Mouse (Mus musculus): ENCODE measurements around the gene Hrh1.

Hrh1 gene

DNA sequence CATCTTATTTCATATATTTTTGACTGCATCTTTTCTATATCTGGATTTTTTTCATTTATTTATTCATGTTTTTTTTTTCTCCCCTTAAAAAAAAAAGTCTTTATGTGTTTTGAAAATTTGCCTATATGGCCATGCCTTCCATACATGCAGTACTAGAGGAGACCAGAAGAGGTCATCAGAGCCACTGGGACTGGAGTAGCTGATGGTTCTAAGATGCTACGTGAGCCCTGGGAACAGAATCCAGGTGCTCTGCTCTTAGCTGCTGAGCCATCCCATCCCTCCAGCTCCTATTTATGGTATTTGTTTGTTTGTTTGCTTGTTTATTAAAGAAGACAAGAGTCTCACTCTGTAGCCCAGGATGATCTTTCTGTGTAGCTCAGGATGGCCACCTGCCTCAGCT is 8.9 kb downstream of the Hrh1 start:
- no peak for DNase-seq (ENCODE audit: low spot score in 2 of 2)

- DNase-seq (ENCODE audit: low spot score in 2 of 2) = no peak
These were observed 9.3 kb downstream of the Hrh1 start for GRCm38 (mm10) chr6:114407049-114407448.

GRCm38 (mm10) chr6:114408278-114408677 is 10.5 kb downstream of the Hrh1 start:
- DNase-seq (ENCODE audit: low spot score in 2 of 2) = no peak

- DNase-seq (ENCODE audit: low spot score in 2 of 2) = no peak
These were observed 14.2 kb downstream of the Hrh1 start for GRCm38 (mm10) chr6:114411913-114412312.

DNA sequence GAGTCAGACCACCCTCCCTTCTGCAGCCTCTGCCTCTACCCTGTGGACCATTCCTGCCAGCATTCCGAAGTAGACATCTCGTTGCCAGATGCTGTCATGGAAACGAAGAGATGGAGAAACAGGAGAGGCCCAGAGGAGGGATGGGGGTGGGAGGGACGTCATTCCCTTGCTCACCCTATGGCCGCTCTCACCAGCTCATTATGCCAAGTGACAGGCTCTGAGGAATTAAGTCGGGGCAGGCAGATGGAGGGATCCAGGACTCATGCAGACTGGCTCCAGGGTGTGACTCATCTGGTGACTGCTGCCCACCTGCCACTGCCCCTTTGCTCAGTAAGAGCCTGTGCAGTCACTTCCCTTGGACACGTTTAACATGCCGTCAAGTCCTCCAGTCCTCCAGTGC is 16.8 kb downstream of the Hrh1 start:
- peak in 1 of 2 experiments; percentile 26 for DNase-seq (ENCODE audit: low spot score in 2 of 2)

DNA sequence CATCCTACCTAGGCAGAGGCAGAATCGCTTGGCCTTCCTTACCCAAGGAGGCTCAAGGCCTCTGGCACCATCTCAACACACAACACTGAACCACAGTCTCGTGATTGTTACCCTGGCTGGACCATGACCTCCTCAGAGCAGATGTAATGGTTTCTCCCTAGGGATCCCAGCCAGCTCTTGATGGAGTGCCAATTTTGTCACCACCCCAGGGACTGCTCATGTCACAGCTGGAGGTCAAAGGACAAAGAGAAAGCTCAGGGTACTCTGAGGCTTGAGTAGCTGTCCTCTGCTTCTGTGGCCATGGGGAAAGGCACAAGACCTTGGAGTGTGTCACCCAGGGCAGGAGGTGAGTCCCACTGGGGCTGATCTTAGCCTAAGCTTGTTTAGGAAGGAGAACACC is 20.3 kb downstream of the Hrh1 start:
- no peak for DNase-seq (ENCODE audit: low spot score in 2 of 2)

DNA sequence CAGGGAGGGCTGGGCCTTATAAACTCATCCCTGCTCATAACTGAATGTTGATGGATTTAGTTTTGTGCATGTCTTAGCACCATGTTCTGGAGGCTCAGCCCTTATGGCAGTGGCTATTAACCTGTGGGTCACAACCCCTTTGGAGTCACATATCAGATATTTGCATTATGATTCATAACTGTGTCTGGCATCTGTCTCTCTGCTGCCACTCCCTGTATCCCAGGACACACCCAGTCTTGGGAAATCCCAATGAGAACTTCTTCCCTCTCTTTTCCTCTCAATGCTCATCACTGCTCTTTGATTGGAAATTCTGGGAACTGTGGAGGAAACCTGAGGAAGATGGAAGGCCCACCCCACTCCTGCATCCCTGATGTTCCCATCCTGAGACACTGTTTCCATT is 23.3 kb downstream of the Hrh1 start:
- DNase-seq (ENCODE audit: low spot score in 2 of 2) = no peak

DNA sequence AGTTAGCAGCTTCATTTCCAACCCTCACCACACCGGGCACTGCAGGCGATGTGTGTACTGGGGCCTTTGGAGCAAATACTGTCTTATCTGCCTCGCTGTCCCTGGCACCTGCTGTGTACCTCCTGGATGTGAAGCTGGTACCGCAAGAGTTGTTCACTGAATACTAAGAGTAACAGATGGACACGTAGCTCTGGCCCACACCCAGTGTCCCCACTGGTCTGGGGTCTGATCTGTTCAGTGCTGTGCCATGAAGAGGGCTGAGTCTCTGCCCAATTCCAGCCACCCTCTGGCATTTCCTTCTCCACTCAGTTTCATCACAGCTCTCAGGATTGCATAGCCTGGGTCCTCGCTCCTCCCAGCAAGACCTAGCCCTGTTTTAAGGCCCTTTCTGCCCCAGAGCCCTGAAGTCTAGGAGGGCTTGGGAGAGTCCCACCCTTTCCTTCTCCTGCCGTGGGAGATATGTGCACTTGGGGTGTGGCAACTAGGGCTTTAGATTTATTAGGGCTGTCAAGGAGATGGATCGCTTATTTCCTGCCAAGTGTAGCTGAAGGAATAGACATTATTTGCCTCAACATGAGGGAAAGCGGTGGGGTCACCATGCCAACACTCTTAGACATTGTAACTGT is 25.4 kb downstream of the Hrh1 start:
- DNase-seq (ENCODE audit: low spot score in 2 of 2) = no peak

DNA sequence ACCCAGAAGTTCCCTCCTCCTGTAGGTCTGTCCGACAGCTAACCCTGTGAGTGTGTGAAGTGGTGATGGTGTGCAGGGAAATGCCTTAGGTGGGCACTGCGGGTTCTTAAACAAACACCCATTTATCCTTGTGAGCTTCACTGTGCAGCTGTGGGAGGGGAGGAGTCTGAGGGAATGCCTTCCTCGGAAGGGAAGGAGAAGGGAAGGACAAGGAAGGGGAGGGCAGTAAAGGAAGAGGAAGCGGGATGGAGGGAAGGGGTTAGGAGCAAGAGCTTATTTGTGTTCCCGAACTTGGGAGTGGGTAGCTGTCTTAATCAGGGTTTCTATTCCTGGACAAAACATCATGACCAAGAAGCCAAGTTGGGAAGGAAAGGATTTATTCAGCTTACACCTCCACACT is 27.6 kb downstream of the Hrh1 start:
- no peak for DNase-seq (ENCODE audit: low spot score in 2 of 2)

DNA sequence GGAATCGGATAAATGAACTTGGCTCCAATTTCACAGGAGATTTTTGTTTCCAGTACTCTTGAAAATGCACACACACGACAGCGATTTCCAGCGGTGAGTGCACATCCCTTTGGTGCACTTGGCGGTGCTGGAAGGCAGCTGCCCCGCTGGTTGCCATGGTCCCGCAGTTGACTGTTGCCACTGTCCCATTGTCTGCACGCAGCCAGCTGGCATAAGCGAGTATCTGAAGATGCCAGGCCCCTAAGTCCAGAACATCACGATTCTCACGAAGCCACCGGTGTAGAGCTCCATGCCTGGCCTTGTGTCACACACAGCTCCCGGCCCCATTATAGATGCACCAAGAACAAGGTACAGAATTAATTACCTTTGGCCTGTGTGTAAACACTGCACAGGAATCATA is 29.9 kb downstream of the Hrh1 start:
- no peak for DNase-seq (ENCODE audit: low spot score in 2 of 2)

DNA sequence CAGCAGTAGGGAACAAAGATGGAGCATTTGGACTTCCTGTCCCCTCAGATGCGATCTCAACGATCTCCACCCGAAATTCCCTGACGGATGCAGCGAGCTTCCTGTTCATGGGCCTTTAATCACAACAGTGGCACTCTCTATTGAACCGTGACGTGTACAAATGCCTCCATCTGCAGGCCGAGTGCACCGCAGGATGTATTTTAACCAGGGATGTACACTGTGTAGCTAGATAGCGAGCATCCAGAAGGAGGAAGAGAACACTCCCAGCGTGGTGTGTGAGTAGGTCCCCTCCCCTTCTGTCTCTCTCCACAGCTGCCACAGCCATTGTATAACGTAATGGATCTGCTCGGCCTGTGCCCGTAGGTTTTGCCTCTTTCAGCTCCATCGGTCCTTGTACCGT is 31.1 kb downstream of the Hrh1 start:
- DNase-seq (ENCODE audit: low spot score in 2 of 2) = no peak

- DNase-seq (ENCODE audit: low spot score in 2 of 2) = no peak
These were observed 34.9 kb downstream of the Hrh1 start for GRCm38 (mm10) chr6:114432591-114432990.

- no peak for DNase-seq (ENCODE audit: low spot score in 2 of 2)
These were observed 36.8 kb downstream of the Hrh1 start for GRCm38 (mm10) chr6:114434524-114434923.

DNA sequence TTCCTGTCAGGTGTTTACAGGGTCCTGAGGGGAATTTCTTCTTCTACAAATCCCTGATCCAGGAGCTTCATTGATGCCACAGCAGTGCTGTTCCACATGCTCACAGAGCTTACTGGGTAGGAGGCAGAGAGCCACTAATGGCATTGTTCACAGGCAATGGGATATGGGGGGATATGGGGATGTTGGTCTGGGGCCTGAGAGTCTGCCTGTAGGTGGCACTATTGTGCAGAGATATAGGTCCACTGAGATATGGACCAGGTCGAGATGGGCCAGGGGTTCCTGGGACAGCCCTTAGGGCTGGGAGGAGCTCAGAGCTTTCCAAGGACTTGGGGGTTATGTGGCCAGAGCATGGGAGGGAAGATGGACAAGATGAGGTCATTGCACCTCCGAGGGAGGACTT is 42.6 kb downstream of the Hrh1 start:
- DNase-seq (ENCODE audit: low spot score in 2 of 2) = no peak

- DNase-seq (ENCODE audit: low spot score in 2 of 2) = no peak
These were observed 43.2 kb downstream of the Hrh1 start for GRCm38 (mm10) chr6:114440788-114441453.

DNA sequence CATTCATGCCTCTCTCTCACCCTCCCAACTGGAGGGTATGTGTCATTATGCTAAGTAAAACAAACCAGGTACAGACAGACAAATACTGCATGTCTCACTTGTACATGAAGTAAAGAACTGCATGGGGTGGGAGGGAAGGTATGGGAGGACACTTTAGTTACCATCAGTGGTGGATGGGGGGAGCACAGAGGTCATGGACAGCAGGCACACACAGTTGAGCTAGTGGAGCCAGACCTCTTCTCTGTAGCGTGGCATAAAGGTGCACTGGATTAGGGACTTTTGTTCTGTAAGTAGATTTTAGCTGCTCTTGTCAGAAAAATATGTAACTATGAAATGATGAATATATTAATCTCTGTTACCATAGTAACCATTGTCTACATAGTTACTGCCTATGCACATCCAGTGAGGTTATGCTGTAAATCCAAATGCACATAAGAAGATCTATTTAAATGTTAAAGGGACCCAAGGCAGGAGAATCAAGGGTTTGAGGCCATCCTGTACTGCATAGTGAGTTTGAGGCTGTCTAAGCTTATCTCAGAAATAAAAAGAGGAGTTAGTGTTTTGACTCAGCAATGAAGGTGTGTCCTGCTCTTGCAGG is 46.6 kb downstream of the Hrh1 start:
- no peak for DNase-seq (ENCODE audit: low spot score in 2 of 2)

DNA sequence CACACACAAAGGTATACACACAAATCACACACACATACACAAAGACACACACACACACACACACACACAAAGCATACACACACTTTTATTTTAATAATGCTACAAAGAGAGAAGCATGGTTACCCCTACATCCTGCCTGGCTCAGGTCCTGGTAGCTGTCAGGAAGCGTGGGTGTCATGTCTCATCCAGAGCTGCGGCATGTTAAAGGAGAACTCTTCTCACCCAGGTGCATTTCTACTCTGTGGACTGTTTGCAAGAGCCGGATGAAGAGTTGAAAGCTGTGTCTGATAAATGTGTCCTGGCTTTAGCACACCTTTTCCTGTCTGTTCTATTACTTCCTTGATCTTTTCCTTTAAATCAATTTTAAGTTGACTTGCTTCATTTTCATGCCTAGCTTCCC is 47.2 kb downstream of the Hrh1 start:
- no peak for DNase-seq (ENCODE audit: low spot score in 2 of 2)

GRCm38 (mm10) chr6:114448888-114449287 is 51.2 kb downstream of the Hrh1 start:
- DNase-seq (ENCODE audit: low spot score in 2 of 2) = peak; percentile 36 to 56

DNA sequence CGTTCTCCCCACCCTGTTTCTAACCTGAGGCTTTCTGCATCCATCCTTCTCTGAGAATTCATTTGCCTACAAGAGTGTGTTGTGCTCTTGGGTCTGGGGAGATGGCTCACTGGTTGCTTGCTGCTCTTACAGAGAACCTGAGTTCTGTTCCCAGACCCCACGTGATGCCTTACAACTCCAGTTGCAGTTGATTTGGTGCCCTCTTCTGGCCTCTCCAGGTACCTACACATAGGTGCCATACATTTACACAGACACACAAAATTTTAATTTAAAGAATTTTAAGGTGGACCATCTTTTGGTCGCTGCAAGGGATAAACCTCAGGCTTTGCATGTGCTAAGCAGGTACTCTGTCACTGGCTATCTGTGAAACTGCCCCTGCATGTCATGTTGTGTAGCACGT is 57.5 kb downstream of the Hrh1 start:
- DNase-seq (ENCODE audit: low spot score in 2 of 2) = no peak

DNA sequence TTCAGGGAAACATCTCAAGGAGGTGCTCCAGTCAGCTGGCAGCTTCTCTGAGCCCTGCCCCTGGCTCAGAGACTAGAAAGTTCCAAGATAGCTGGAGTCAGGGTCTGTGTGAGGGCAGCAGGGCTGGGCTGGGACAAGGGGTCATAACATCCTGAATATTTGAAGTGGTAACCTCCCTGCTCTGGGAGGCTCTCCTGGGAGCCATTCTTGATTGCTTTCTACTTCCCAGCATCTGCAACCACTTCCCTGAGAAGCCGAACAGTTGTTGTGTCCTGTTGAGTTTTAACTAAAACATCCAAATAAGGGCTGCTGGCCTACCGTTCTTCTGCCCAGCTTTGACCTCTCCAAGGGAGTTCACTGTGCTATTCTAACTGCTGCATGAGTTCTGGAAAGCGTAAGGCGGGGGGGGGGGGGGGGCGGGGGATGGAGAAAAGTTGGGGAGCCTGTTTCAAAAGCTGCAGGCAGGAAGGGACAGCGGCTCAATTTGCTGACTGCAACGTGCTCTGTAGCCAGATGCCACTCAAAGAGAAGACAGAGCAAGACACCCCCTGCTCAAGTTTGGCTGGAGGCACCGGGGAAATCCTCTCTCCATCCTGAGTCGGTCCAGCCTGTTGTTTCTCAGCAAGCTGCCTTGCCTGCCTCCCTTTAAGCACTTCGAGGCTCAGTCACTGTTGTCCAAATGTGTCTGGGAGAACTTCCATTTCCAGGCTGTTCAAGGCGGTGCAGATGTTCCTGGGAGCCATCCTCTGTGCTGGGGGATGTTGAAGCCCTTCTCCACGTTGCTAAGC is 58.7 kb downstream of the Hrh1 start:
- no peak for DNase-seq (ENCODE audit: low spot score in 2 of 2)

DNA sequence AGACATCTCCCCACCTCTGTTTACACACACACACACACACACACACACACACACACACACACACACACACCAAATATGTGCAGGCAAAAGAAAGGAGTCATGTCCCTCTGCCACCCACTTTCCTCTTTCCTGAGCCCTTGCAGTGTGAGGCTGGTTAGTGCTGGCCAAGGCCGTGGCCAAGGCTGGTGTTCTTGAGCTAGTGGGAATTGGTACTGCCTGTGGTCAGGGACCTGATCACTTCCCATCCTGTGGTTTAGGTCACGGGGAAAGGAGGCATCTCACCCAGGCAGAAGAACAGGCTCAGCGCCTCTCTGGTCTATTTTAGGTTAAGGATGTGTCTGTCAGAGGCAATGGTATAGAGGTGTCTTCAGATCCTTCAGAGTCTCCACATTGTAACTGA is 59.6 kb downstream of the Hrh1 start:
- no peak for DNase-seq (ENCODE audit: low spot score in 2 of 2)

DNA sequence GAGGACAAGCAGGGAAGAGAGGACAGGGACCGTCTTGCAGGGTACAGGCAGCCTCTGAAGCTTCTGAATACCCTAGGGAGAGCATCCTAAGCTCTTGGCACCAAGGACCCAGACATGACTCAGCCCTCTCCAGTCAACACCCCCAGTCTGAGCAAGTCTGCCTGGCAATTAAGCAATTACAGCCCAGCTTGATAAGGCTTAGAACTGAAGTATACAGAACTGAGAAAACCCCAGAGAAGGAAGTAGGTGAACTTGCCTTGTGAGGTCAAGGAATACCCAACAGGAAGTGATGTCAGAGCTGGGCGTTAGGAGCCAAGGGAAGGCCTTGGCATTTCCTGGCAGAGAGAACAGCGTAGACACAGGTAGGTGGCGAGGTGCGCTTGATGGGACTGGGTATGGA is 60.5 kb downstream of the Hrh1 start:
- no peak for DNase-seq (ENCODE audit: low spot score in 2 of 2)

DNA sequence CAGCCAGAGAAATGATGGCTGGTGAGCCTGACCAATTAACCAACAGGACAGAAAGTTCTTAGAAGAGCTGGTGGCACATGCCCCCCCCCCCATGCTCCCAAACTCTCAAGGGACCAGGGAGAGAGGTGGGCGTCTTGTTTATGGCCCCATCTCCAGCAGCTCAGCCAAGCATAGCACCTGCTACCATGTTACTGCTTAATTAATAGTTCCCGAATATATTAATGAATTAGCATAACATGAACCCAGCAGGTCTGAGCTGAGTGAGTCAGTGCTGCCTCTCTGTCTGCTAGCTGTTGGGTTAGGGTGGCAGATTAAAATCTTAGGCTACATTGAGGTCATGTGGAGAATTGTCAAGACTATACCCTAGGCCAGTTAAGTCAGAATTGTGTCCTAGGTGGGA is 62.2 kb downstream of the Hrh1 start:
- DNase-seq (ENCODE audit: low spot score in 2 of 2) = no peak

All from frontal cortex, postnatal 25 days (tissue).